Mouse (Mus musculus) kidney, adult 9 months (tissue): ENCODE results near the gene Stk38.
A peak's percentile ranks its signal among the peaks of the same experiment; 100 is the strongest.
"Not testable (repeated sequence)": the region's sequence is repeated elsewhere in the genome, so short reads cannot be mapped to it uniquely, and the experiment has no call there.

ENCODE experiments used
- DNase-seq: peaks from one replicate; pipeline ENCODE4 v3.0.0; 2022

The Stk38 gene

DNA sequence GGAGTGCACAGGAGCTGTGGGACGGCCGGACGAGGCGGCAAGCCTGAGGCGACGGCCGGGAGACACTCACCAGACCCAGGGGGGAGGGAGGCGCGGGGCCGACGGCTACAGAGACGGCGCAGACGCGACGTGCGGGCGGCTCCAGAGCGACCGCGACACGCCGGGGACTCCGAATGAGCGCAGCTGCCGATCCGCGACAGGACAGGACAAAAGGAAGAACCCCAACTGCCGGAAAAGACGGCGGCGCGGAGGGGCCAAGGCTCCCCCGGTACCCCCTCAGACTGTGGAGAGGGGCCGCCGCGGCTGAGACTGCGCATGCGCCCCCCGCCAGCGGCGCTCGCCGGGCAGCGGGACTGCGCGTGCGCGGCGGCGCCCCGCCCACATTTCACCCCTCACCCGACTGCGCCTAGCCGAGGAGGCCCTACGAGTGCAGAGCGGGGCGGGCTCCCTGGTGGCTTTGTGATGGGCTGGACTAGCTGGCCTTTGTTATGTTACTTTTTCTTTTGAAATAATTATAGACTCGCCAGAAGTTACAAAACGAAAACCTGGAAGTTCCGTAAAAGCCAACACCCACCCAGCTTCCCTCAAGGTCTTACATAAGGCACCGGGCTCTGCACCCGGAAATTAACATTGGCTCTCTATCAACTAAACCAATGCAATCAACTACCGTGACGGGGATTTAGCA is at the start of gene Stk38:
Gene Stk38, minus strand, starts transcription at position 355 of the 685 bp plus-strand sequence.
- peak; percentile 94 for DNase-seq

DNA sequence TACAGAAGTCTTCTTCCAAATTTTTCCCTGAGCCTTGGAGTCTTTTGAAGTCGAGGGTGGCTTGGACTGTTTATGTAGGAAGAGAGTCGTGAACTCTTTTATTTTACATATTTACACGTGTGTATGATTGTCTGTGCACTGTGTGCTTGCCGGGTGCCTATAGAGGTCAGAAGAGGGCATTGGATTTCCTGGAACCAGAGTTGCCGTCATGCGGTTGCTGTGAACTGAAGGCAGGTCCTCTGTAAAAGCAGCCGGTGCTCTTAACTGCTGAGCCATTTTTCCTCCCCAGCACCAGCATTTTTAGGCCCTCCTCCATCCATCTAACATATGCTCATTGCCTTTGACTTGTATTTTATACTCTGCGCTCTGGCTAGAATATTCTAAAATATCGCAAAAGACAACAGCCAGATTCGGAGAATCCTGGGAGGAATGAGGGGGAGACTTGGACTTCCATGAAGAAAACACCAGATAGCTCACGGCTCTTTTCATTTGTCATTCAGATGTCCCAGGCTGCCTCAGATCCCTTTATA is 49.6 kb upstream of the Stk38 start:
- no peak for DNase-seq

DNA sequence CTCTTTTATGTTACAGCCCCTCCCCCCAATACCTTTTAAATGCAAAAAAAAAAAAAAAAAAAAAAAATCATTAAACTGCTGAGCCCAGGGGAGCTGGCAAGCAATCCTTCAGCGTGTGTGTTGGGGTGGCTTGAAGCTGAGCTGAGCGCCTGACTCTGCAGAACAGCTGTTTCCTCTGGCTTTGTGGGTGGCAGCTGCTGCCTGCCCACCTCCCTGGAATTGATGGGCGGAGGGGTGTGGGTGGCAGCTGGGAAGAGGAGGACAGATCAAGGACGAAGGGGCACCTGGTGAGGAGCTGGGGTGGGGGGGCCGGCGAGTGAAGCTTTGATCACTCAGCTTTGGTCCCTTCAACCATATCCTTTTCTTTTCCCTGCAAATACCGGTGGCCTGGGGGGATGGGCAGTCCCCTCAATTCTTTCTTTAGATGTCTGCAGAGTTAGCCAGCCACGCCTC is 48.9 kb upstream of the Stk38 start:
- DNase-seq = no peak

DNA sequence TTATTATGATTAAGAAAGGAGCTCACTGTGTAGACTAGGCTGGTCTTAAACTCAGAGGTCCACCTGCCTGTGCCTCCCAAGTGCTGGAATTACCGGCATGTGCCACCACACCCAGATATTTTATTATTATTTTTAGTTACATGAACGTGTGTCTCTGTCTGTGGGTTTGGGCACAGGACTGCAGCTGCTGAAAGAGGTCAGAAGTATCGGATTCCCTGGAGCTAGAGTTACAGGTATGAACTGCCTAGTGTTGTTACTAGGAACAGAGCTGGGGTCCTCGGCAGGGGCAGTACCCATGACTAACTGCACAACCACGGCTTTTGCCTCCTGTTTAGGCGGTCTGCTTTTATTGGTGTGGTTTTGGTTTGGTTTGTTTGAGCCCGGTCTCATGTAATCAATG is 48.4 kb upstream of the Stk38 start:
- no peak for DNase-seq

DNA sequence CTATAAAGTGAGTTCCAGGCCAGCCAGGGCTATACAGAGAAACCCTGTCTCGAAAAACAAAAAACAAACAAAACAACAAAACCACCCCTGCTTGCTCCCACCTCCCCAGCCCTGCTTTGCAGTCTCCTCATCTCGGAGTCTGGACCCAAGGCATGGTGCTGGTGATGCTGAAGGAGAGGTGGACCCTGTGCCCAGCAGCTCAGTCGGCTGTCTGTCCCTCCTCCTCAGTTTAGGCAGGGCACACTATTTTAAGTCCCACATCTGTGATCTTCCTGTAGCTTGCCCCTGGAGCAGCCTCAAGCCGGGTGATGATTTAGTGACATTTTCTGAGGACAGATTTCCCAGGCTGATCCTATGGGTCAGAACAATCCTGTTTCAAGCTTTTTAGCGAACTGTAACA is 47.8 kb upstream of the Stk38 start:
- DNase-seq = no peak

DNA sequence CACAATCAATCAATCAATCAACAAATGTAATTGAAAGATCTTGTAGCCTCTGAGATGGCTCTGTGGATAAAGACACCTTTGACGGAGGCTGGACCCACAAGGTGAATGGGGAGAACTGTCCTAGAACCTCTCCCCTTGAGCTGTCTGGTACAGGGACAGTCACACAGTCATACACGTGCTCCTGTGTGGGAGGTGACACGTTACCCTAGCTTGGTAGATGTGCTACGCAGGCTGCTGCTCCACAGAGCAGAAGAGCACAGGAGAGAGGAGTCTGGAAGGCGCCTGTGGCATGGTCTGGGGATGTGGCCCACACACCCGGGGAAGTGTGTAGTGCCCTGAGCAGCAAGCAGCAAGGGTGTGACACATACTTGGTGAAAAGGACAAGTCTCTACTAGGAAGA is 46.6 kb upstream of the Stk38 start:
- DNase-seq = no peak

DNA sequence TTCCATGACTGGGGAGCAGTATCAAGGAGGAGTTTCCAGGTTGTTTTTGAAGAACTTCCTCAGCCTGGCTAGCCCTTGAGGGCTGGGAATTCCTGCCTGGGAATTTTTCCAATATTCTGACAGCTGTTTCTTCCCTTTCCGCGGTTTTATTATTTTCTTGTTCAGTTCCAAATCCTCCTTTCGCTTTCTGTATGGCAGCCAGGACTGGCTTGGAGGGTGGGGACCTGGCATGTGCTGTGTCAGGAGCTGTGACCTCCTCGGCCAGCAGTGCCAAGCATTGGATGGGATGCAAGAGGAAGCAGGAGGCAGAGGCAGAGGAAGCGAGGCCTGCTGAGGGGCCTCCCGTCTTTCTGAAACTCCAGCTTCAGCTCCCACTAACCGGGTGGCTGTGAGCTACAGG is 46.0 kb upstream of the Stk38 start:
- DNase-seq = peak; percentile 65

DNA sequence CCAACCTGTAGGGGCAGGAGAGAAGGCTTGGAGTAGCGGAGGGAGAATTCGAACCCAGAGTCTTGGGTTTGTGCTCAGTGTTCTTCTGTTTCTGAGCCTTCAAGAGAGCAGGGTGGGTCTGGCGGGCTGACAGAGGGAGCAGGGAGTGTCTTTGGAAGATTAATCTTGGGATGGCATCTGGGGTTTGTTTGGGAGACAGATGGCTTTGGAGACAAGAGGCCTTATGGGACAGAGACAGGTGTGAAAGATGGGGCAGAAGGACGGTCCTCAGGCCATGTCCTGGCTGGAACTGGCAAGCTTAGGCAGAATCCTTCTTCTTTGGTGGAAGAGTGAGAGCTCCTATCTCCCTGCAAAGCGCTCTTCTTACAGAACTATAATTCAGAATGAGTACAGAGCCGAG is 45.3 kb upstream of the Stk38 start:
- no peak for DNase-seq

DNA sequence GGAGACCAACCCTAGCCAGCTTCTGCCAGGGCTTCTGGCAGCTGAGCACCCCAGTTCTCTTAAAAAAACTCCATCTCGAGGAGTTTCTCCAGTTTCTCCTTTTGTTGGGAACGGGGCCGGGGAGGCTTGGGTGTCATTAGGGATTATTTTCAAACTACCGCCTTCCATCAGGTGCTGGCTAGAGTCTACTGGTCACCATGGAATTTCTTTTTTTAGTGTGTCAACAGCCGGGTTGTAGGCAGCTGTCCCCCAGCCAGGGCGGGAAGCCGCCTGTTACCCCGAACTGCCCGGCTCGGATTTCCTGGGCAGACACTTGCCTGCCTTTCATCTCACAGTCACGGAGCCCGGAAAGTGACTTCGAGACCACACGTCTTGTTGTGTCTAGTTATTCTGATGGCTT is 43.0 kb upstream of the Stk38 start:
- no peak for DNase-seq

DNA sequence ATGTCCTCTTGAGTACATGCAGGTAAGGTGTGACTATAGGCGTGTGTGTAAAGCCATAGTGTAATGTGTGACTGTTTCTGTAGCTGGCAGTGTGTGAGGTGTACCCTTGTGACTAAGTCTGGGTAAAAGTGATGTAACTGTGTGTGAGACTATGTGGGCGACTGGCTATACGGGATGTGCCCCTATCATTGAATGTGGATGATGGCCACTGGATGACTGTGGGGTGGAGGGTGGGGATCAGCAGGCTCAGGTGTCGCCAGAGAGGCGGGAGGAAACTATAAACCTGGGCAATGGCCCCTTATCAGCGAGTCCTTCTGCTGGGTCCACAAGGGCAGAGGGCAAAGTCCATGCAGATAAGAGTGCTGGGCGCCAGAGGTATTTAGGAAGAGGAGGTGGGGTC is 42.1 kb upstream of the Stk38 start:
- DNase-seq = no peak

DNA sequence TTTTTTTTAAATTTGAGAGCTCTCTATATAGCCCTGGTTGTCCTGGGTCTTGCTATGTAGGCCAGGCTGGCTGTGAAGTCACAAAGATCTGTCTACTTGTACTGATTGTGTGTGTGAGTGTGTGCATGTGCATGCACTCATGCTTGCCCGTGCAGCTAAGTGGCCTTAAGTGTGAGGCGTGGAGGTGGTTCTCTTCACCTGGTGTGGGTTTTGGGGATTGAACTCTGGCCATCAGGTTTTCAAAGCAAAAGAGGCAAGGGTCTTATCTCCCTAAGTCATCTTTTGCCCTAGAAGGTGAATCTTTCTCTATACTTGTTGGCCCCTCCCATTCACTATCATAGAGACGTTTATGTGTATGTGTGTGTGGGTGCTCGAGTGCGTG is 41.7 kb upstream of the Stk38 start:
- DNase-seq = no peak

DNA sequence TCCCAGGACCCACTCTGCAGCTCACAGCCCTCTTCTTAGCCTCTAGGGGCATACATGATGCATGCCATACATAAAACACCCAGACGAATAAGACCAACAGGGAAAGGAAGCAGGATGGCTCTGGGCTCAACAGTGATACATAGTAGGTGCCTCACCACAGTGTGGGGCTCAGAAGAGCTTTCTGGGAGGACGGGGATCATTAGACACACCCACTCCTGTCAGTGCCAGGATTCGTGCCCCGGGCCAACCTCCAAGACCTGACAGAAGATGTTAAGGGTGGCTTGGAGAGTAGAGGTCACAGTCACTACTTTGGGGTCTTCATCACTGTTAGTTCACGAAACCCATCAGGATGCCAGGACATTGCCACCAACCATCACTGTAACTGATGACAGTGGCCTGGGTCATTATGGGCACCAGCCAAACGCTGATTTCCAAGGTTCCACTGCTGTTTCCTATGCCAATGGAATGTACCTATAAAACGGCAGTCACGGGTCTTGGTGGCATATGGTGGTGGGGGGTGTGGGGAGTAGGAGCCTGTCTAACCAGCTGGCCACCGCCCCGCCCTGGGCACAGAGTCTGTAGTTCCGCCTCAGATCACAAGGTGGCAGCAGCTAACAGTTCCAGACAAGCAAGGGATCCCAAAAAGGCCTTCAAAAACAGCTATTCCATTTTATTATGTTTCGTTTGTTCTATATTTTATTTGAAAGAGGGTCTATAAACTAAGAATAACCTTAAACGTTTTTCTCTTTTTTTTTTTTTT is 41.1 kb upstream of the Stk38 start:
- peak; percentile 84 for DNase-seq

DNA sequence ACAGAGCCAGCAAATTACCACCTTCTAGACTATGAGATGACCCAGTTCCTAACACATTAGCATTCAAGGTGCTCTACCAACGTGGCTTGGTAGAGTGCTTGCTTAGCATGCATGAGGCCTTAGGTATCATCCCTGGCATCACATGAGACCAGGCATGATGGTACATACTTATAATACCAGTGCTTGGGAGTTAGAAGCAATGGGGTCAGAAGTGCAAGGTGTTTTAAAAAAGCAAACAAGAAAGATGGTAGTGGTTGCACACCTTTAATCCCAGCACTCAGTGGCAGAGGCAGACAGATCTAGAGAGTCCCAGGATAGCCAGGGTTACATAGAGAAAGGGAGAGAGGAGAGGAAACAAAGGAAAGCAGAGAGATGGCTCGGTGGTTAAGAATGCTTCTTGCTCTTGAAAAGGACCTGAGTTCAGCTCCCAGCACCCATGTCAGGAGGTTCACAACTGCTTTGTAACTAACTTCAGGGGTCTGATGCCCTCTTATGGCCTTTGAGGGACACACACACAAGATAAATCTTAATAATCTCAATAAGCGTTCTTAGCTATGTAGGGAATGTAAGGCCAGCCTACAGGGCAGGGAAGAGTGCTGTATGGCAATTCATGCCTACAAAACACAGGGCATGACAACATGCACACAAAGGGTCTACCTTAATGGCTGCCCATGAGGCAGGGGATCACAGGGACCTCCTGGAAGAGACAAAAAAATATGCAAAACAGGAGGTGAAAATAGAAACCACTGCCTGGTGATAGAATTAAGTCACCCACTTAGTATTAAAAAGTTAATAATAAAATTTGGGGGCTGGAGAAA is 40.1 kb upstream of the Stk38 start:
- no peak for DNase-seq

DNA sequence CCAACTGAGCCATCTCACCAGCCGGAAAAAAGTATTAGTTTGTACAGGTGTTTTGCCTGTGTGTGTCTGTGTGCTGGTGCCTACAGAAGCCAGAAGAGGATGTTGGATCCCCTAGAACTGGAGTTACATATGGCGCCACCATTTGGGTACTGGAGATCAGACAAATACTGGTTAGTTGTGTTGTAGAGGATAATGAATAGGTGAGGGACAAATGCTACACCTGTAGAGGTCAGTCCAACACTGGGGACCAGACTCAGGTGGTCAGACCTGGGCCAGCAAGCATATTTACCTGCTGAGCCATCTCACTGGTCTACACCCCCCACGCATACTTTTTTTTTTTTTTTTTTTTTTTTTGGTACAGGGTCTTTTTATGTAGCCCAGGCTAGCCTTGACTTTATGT is 39.1 kb upstream of the Stk38 start:
- no peak for DNase-seq

DNA sequence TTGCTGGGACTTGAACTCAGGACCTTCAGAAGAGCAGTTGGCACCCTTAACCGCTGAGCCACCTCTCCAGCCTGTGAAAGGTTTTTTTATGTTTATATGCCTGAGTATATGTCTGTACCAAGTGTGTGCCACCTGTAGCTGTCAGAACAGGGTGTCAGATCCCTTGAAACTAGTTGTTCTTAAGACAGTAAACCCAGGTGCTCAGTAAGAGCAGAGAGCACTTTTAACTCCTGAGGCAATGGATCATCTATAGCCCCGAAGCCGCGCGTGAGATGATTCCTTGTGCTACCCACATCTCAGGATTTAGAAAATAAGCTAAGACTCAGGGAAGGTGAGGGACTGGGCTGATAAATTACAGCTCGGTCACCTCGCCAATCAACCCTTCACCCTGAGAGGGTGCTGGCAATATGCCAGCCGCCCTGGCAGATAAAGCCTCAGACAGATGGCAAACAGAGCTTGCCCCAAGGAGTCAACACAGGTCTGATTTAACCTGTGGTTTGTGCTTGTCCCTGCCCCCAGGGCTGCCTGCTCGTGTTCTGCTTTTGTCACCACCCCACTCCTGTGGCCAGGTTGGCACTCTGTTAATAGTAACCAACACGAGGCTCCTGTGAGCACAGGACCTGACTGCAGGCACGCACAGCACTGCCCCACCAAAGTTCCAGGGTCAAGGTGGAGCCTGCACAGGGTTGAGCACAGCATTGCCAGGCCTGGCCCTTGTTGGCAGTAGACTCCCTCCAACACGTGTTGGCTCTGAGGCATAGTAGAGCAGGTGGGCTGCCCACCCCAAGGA is 38.1 kb upstream of the Stk38 start:
- DNase-seq = peak; percentile 90

DNA sequence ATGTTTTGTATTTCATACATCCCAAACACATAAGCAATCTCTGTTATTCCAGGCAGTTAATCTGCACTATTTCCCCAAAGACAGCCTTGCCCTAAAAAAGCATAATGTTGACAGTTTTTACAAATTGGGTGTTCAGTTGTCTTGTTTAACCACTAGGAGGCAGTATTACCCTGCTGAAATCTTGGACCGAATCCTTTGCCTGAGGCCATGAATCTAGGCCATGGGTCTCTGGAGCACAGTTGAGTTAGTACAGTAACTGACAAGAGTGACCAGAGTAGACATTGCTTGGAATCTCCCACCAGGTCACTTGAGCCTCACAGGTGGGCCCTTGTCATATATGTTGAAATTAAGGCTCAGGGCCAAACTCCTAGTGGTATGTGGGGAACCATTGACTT is 37.1 kb upstream of the Stk38 start:
- DNase-seq = peak; percentile 43

DNA sequence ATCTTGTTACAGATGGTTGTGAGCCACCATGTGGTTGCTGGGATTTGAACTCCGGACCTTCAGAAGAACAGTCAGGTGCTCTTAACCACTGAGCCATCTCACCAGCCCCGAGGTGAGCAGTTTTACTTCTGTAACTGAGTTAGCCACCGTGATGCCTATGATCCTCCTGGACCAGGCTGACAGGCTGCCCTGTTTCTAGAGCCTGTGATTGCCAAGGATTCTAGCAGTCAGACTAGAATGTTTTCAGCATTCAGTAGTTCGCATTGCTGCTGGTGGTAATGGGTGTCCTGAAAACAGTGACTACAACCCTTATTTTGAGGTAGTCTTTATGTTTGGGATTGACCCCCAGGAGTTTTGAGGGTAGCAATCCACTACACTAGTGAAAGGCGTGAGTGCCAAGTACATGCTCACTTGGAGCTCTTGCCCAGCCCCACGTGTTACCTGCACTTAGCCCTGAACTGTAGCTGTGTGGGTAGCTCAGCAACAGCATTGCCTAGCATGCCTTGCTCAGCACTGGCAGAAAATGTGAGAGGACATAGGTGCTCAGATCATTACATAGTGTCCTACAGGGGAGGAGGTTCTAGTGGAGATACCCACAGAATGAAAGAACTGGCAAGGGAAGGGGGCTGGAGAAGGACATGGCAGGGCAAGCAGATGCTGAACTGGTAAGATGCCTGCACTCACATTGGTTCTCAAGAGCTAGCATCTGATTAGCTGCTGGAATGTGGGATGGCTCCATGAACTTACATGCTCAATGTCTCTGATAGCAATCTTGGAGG is 36.5 kb upstream of the Stk38 start:
- DNase-seq = no peak

DNA sequence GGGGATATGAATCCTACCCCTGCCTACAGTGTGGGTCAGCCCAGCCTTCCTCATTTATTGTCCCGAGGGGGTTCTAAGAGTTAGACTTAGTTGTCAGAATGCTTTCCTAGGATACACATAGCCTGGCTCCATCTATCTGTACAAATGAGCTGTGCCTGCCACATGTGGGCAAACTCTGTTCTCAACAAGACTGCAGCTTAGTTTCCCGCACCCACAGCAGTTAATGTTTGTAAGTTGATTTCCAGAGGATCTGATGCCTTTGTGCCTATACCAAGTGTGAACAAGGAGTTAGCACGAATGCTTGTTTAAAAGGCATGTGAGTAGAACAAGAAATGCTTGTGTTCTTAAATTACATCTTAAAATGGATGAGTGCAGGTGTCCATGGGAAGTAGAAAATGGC is 35.8 kb upstream of the Stk38 start:
- DNase-seq = no peak

DNA sequence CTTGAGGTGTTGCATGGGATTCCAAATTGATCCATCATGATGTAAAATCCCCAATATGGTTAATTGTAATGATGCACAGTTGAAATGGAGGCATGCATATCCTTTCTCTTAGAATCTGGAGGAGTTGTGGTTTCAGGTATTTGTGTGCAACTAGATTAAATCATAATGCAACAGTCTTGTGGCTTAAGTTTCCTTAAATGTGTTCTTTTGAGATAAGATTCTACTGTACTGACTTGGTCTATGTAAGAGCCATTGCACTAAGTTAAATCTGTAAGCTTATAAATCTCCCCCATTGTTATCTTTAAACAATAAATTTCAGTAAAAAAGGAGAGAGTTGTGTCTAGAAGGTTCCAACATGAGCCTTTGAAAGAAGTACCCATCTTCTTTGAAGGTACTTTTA is 34.8 kb upstream of the Stk38 start:
- no peak for DNase-seq

DNA sequence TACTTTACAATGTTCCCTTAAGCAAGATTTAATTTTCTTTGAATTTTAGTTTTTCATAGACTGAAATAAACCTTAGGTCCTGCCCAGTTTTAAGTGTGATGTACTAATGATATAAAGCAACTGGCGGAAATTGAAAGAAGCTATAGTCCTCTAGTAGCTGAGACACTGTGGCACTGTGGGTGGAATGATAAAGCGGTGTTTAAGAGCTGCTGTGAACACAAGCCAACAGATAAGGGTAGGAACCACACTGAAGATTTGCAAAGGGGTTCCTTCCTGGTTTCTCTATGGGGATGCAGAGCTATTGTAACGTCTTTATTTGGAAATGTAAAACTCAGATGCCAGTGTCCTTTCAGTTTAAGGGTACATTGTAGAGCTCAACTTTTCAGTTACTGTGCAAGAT is 33.8 kb upstream of the Stk38 start:
- DNase-seq = not testable (repeated sequence)

DNA sequence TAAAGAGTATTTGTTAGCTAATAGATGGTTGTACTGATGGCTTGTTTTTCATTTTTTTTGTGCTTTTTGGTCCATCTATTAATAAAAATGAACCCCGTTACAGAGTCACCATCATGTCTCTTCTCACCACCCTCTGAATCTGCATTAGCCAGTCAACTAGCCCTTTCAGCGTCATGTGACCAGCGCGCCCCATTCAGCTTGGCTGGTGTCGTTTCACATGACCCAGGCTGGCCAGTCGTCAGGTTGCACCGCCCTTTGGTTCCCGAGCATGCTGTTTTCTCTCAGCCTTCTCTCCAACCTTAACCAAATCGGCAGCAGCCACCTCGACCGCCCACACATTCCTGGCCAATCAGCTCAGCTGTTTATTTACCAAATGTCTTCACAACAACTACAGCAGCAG is 31.6 kb upstream of the Stk38 start:
- DNase-seq = peak; percentile 47

DNA sequence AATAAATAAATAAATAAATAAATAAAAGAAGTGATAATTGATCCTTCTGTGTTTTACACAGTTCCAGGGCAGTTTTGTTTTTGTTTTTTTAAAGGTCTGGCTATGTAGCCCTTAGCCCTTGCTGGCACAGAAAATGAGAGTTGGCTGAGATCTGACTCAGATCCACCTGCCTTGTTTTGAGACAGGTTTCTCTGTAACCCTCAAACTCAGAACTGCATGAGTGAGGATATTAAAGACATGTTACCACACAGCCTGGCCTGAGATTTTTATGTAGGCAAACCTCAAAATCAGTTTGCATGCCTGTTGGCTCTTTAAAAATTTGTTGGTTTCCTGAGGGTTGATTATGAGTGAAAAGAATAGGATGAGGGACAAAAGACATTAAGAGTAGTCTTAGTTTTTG is 27.7 kb upstream of the Stk38 start:
- no peak for DNase-seq
